Mouse (Mus musculus) cerebellum, postnatal 14 days (tissue): Measurements from ENCODE around the gene Espn.

Source experiments
- DNase-seq, 2 experiments: peaks; one replicate each; pipeline ENCODE4 v3.0.0; 2021; ENCODE audit warnings: mixed read lengths in 2 of 2

The Espn gene

DNA sequence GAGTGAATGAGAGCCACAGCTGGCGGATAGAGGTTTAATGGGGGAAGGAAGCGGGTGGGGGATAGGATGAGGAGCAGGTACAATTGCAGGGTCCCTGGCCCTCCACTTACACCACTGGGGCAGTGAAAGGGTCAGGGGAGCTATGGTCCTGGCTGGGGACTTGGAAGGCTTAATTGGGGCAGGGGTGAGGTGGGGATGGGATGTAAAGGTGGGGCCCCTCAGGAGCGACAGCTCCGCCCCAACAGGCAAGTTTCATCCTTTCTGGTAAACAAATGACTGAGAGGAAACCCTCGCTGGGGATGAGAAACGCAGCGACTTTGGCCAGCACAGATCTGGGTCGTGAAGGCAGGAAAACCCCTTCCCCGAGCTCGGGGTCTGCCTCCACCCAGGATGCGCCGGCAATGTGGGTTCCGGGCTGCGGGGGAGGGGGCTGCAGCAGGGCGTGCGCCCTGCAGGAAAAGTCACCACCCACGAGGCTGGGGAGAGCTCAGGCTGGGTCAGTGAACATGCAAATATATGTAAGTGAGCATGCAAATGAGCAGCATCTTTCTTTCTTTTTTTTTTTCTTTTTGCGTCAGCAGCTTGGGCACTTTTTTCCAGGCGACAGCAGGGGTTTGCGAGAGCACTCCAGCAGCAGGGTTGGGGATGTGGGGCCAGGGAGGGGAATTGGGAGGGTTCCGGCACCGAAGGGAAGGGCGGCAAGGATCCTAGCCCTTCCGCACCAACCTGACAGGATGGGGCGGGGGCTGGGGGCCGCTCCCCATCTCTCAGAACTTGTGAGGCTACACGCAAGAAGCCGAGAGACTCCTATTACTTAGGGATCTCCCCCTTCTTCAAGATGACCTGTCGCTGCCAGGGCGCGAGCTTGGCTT is 31.6 kb downstream of the Espn start:
- DNase-seq = no peak

- DNase-seq = peak; percentile 50 to 71
Observed at GRCm38 (mm10) chr4:152119396-152120292, 32.5 kb downstream of the Espn start.

GRCm38 (mm10) chr4:152117538-152117937 is 34.6 kb downstream of the Espn start:
- no peak for DNase-seq

GRCm38 (mm10) chr4:152115921-152116612 is 36.1 kb downstream of the Espn start, which contains the start of gene Tnfrsf25:
Tnfrsf25 (plus strand) TSS chr4:152115934.
- no peak for DNase-seq

- no peak for DNase-seq
Observed at GRCm38 (mm10) chr4:152114080-152114479, 38.1 kb downstream of the Espn start.

GRCm38 (mm10) chr4:152112329-152112728 is 39.8 kb downstream of the Espn start:
- DNase-seq = no peak

- no peak for DNase-seq
Observed at GRCm38 (mm10) chr4:152110689-152111088, 41.5 kb downstream of the Espn start.

- DNase-seq = no peak
Observed at GRCm38 (mm10) chr4:152109509-152109908, 42.7 kb downstream of the Espn start.

DNA sequence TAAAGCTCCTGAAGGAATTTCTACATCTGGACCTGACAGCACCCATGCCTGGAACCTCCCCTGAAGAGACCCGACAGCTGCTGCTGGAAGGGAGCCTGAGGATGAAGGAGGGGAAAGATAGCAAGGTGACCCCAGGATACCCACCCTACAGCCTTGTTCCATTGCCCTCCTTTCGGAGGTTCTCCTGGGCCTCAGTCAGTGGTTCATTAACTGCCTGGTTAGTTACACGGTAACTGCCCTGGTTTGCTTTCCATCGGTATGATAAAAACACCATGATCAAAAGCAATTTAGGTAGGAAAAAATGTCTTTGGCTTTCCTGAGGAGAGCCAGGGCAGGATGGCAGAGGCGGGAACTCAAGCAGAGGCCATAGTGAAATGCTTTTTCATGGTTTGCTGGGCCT is 43.5 kb downstream of the Espn start:
- no peak for DNase-seq

DNA sequence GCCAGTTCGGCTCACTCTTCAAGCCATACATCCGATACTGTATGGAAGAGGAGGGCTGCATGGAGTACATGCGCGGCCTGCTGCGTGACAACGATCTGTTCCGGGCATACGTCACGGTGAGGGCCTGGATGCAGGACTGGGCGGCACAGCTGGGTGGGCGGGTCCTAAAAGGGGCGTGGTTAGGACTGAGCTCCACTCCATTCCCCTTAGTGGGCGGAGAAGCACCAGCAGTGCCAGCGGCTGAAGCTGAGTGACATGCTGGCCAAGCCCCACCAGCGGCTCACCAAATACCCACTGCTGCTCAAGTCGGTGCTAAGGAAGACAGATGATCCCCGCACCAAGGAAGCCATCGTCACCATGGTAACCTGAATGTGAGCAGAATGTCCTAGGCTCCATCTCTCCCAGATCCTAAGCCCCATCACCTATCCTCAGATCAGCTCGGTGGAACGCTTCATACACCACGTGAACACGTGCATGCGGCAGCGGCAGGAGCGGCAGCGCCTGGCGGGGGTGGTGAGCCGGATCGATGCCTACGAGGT is 44.1 kb downstream of the Espn start:
- DNase-seq = peak; percentile 43 to 55

DNA sequence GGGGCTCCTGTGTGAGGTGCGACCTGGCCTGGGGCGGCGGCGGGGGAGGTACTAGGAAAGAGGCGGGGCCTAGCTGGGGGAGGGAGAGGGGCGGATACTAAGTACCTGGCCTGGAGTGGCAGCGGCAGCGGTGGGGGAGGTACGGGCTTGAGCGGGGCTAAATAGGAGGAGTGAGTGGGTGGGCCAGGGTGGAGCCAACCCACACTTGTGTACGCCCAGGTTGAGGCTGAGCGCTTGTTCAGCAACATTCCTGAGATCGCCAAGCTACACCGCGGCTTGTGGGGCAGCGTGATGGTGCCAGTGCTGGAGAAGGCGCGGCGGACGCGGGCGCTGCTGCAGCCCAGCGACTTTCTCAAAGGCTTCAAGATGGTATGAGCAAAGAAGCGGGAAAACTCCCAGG is 44.7 kb downstream of the Espn start:
- DNase-seq = no peak

GRCm38 (mm10) chr4:152106746-152107145 is 45.4 kb downstream of the Espn start:
- DNase-seq = no peak

GRCm38 (mm10) chr4:152103025-152103424 is 49.1 kb downstream of the Espn start:
- DNase-seq = peak; percentile 84 to 89

DNA sequence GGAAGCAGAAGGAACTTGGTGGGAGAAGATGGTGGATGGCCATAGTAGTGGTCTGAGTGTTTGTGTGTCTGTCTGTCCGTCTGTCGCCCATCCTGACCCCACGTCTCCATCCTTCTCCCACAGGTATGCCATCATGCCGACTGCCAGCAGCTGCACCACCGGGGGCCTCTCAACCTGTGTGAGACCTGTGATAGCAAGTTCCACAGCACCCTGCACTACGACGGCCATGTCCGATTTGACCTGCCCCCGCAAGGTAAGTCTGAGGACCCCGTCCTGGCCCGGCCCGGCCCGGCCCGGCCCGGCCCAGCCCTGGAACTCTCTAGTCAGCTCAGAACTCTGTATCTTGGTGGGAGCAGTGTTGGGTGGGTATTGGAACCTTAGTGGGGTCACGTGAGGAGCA is 50.2 kb downstream of the Espn start:
- no peak for DNase-seq

DNA sequence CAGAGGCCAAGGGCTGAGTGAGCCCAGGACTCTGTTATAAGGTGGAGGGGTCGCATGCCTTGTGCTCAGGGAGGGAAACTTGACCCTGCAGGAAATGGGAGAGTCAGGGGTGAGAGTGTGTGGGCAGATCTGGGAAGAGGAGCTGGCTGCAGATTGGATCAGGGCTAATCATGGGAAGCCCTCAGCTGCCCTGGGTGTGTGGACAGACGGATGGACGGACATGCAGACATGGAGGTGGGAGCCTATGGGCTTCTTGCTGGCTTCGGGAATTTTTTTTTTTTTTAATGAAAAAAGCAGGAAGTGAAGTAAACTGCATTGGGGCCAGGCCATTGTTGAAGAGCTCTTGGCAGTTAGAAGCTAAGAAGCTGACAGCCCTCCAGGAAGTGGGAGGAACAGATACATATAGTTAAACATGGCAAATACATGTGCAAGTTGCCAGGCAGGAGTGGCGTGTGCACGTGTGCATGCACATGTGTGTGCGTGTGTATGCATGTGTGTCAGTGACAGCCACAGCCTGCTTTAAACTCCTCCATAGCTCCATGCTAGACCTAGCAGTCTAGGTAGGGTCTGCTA is 51.0 kb downstream of the Espn start:
- DNase-seq = no peak

- no peak for DNase-seq
Observed at GRCm38 (mm10) chr4:152100541-152100940, 51.6 kb downstream of the Espn start.

DNA sequence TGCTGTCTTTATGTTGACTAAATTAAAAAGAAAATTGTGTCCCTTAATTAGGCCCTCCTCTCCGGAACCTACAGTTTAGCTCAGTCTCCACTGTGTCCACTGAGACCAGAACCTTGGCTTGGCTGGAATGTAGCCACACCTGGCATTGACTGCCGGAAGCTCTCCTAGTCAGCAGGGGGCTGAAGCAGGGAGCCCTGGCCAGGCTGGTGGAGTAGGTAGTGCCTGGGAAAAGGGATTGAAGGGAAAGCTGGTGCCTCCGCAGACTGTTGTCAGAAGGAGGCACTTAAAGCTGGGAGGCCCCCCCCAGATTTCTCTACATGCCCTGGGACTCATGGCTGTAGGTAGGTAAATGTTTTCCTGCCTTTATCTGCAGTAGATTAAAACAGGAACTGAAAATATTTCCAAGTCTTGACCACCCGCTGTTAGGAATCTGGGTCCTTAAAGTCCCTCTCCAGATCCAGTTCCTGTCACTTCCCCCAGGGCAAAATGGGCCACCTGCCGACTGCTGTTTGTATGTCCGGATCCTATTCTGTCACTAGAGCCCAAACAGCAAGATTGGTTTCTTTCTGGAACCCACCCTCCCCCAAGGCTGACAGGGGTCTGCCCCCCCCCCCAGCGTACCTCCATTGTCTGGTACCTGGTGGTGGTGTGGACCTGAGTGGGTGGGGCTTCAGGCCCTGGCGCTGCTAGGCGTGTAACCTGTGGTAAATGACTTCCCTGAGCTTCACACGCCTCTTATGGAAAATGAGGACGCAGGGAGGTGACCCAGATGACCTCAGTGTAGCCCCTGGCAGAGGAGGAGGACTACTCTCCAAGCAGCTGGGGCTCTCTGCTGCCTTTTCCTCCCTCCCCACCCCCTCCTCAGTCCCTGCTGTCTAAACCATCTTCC is 54.0 kb downstream of the Espn start:
- peak; percentile 46 to 58 for DNase-seq

- DNase-seq = no peak
Observed at GRCm38 (mm10) chr4:152096927-152097326, 55.2 kb downstream of the Espn start.

GRCm38 (mm10) chr4:152095937-152096910 is 55.9 kb downstream of the Espn start:
- peak; percentile 69 to 82 for DNase-seq

DNA sequence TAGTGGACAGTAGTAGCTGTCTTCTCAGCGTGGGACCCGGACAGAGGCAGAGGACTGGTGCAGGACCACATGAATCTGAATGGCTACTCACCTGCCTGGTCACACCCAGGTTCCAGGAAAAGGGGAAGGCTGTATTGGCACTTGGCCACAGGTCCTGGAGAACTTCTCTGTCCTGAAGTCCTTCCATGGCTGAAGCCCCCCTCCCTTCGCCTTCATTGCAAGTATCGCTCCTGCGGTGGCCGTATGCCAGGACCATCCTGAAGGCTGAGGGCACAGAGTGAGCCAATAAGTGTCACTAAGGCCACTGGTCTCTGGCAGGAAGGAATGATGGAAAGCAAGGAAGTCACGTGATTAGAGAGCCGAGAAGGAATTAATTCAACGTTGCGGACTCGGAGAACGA is 57.9 kb downstream of the Espn start:
- DNase-seq = no peak
